Mouse (Mus musculus) heart, adult 9 months (tissue): ENCODE data around the gene Cox7a2l.

Source experiments
- DNase-seq, 2 experiments: peaks; one replicate each; pipeline ENCODE4 v3.0.0; 2022; ENCODE audit warnings: low spot score in 2 of 2

Cox7a2l gene

DNA sequence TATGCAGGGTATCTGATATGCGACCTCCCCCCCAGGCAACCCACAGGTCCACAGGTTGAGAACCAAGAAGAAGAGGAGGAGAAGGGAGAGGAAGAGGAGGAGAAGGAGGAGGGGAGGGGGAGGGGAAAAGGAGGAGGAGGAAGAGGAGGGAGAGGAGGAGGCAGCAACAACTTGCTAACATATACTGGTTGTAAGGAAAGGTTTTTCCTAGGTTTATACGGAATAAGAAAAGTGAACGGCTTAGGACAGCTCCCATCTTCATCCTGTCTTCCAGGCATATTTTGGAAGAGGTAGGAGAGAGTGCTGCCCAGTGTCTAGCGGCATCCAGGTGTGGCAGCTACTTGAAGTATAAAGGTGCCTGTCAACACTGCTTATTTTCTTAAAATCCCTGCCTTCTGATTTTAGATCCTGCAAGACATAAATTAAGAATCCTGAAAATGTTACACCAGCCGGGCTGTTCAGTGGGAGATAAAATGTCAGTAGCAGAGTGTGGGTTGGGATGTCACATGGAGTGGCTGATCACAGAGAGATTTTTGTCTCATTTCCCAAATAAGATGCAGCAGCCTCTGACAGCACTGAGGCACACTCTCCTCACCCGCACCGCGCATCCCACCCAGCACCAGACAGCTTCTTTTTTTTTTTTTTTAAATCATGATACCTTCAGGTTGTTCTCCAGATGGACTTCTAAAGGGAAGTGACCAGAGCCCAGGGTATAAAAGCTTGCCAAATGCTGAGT, at the start of gene Cox7a2l:
Gene Cox7a2l, minus strand, starts transcription at position 51 of the 736 bp plus-strand sequence.
- DNase-seq = no peak

GRCm38 (mm10) chr17:83565506-83565905, 48.4 kb upstream of the Cox7a2l start:
- DNase-seq = no peak

- DNase-seq = no peak
These were observed 47.1 kb upstream of the Cox7a2l start for GRCm38 (mm10) chr17:83564119-83564820.

DNA sequence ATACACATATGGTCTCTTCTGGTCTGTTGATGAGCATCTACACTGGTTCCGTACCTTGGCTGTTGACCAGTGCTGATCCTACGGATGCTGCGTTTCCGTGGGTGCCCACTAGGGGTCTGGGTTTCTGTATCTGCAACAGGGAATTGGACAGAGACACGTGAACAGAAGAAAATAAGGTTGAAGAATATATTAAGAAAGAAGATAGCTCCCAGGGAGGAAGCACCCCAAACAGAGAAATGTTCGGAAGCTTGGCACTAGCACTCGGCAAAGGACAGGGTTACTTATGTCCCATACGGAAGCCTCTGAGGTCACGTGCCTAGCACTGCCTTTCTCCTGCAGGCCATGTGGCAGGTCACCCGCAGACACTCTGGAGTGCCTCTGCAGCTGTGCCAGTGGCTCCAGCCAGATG, 46.6 kb upstream of the Cox7a2l start:
- DNase-seq = peak; percentile 29 to 51

- DNase-seq = no peak
These were observed 45.3 kb upstream of the Cox7a2l start for GRCm38 (mm10) chr17:83562153-83563010.

- no peak for DNase-seq
These were observed 42.0 kb upstream of the Cox7a2l start for GRCm38 (mm10) chr17:83559081-83559480.

- DNase-seq = no peak
These were observed 38.7 kb upstream of the Cox7a2l start for GRCm38 (mm10) chr17:83555836-83556235.

- no peak for DNase-seq
These were observed 37.9 kb upstream of the Cox7a2l start for GRCm38 (mm10) chr17:83554997-83555396.

DNA sequence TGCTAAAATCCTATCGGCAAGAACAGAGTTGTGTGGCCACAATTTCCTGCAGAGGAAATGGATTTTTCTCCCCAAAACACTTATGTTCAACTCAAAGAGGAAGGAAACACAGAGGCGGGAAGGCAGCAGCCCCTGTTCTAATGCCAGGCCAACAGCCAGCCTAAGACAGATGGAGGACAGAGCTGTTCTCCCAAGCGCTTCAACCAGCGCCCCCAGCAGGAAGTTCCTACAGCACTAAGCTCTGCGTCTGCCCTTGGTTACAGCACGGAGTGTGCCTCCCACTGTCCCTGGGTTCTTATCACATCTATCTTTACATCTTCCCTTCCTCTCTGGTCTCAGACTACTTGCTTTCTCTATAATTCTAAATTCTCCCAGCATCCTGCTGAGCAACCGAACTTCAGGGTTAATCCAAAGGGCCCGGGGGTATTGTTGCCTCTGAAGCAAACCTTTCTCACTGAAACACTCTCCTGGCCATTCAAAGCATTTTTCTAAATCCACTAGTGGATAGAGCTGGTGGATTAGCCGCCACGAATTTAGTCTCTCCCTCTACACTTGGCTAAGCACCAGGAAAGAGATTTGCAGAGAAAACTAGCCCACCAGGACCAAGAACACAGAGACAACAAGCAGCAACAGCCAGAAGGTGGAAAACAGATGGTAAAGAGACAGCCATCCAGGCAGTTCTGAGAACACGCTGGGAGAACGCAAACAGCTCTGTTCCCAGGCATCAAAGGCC, 31.5 kb upstream of the Cox7a2l start:
- DNase-seq = no peak

DNA sequence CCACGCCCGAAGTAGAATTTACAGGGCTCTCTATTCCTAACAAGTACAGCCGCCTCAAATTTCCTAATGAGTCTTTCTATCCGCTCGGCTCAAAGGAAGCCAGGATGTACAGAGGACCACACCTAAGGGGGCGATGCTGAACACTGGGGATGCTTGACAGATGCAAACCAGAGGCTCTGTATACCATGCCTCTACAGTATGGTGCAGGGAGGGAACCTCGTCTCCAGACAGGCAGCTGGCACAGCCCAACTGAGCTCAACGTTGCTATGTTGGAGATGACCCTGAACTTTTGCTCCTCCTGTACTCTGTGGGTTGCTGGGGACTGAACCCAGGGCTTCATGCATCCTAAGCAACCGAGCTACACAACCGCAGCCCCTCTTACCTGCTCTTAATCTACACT, 30.0 kb upstream of the Cox7a2l start:
- no peak for DNase-seq

- DNase-seq = no peak
These were observed 28.9 kb upstream of the Cox7a2l start for GRCm38 (mm10) chr17:83545756-83546742.

GRCm38 (mm10) chr17:83545259-83545658, 28.1 kb upstream of the Cox7a2l start:
- DNase-seq = no peak

GRCm38 (mm10) chr17:83542424-83542823, 25.3 kb upstream of the Cox7a2l start:
- DNase-seq = no peak

DNA sequence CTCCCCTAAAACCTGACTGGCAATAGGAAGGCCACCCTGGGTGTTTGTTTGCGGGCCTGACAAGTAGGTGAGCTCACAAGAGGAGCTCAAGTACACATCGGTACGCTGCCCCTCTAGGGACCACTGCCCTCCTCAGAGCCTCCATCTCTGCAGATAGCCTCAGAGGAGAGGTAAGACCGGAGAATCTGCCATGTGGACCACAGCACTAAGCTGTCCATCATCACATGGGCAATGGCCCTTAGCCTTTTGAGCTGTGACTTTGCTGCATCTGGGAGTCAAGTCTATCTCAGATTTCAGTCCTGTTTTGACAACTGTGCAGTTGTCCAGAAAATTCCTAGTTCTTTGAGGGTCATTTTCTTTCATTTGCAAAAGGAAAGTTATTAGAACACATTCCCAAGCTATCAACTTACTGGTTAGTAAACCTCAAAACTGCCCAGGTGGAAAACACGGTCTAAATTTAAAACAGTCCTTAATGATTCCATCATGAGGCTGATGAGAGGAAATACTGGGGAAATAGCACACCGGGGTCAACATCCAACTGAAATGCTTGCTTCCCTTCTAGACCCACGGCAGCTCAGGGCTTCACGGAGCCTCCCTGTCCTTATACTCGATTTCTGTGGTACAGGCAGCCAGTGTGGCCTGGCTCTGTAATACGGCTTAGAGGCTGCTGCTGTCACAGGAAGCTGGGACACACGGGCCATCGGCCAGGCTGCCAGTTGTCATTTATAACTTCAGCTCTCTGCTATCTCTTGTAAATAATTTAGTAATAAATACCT, 22.3 kb upstream of the Cox7a2l start:
- DNase-seq = no peak

- DNase-seq = no peak
These were observed 21.6 kb upstream of the Cox7a2l start for GRCm38 (mm10) chr17:83538694-83539093.

GRCm38 (mm10) chr17:83538141-83538540, 21.0 kb upstream of the Cox7a2l start:
- DNase-seq = no peak

- DNase-seq = no peak
These were observed 16.0 kb upstream of the Cox7a2l start for GRCm38 (mm10) chr17:83533150-83533549.

- peak; percentile 29 to 55 for DNase-seq
These were observed 10.7 kb upstream of the Cox7a2l start for GRCm38 (mm10) chr17:83527651-83528381.
